Mouse (Mus musculus) neural tube, embryonic 15.5 days (tissue): ENCODE data around the gene Ep300. TPM values are rescaled to one million over a fixed set of nuclear protein-coding genes. Genes with fewer than 3 reads are reported as not detected.
A peak's percentile ranks its signal among the peaks of the same experiment; 100 is the strongest.

Source experiments
- ATAC-seq: fragments of 200-750 bp; cut with Nextera tagmentation; 2 replicates; pipeline ENCODE4 v1.8.0; 2017; ENCODE audit warnings: mild to moderate bottlenecking, moderate TSS enrichment, moderate library complexity; ENCODE audit not compliant: low FRiP score
- H3K27ac ChIP-seq: fragments of 300-500 bp; sonication (generic); replicated peaks from 2 replicates; pipeline ENCODE4 v1.5.1; 2015; ENCODE audit warnings: mild to moderate bottlenecking, inconsistent platforms
- H3K27me3 ChIP-seq: fragments of 300-500 bp; sonication (generic); replicated peaks from 2 replicates; pipeline ENCODE4 v1.6.1; 2015; ENCODE audit warnings: inconsistent platforms
- H3K36me3 ChIP-seq: fragments of 300-500 bp; sonication (generic); 2 replicates; pipeline ENCODE4 v1.6.1; 2015; ENCODE audit warnings: inconsistent platforms
- H3K4me1 ChIP-seq: fragments of 300-500 bp; sonication (generic); 2 replicates; pipeline ENCODE4 v1.6.1; 2015; ENCODE audit warnings: inconsistent platforms
- H3K4me2 ChIP-seq: fragments of 300-500 bp; sonication (generic); 2 replicates; pipeline ENCODE4 v1.6.1; 2015; ENCODE audit warnings: inconsistent platforms, mild to moderate bottlenecking, moderate library complexity
- H3K4me3 ChIP-seq: fragments of 300-500 bp; sonication (generic); replicated peaks from 2 replicates; pipeline ENCODE4 v1.5.1; 2015; ENCODE audit warnings: mild to moderate bottlenecking, inconsistent platforms
- H3K9ac ChIP-seq: fragments of 300-500 bp; sonication (generic); replicated peaks from 2 replicates; pipeline ENCODE4 v1.6.1; 2015; ENCODE audit warnings: mild to moderate bottlenecking, inconsistent platforms
- H3K9me3 ChIP-seq: fragments of 300-500 bp; sonication (generic); replicated peaks from 2 replicates; pipeline ENCODE4 v1.6.1; 2016; ENCODE audit warnings: inconsistent platforms
- WGBS: fragments of 180-500 bp; shearing (Covaris S2); methylation state at CpG from one replicate; pipeline ENCODE4 v1.1.7; 2015; ENCODE audit warnings: mixed read lengths; 5-methylcytosine and 5-hydroxymethylcytosine counted together
- polyA plus RNA-seq: library from polyadenylated mRNA; unstranded; fragments of >200 nt; fragmentation: Nextera tagmentation; extraction: Ambion mirVana; gene quantifications from 2 replicates; pipeline ENCODE4 v1.2.1, GENCODE M21; 2015

Ep300 gene
- 20.0 and 23.6 TPM in 2 replicates for polyA plus RNA-seq

DNA sequence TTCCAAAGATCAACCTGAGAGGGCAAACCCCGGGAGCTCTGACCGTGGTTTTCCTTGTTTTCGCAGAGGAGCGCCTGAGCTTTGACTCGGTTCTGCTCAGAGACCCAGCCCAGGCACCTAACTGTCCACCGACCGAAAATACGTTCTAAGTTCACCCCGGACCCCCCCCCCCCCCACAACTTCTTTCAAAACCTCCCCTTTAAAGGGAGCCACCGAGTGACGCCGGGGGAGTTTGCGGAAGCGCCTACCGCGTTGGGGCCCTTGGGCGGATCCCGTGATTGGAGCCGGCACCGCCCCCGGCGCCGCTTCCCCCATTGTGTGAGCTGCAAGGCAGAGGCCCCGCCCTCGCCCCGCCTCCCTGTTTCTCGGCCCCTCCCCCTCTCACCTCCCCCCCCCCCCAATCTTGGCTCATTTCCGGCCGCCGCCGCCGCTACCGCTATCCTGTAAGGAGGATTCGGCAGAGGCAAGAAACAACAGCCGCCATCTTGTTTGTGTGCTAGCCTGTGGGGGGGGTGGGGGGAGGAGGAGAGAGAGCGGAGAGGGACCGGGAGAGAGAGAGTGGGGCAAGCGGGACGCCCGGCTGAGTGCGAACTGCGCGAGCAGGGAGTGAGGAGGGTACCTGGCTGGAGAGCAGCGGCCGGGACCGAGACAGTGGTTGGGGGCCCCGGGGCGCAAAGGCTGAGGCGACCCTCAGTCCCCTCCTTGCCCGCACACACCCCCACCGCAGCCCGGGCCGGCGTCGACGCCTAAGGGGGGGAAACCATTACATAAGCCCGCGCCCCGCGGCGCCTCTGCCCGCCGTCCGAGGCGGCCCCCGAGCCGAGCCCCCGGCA lies at the start of gene Ep300:
TSS of gene Ep300 (plus strand) at position 439 of the 833 bp plus-strand sequence.
- H3K9me3 ChIP-seq, result no peaks in the 10 kb centered on the region
- peak; percentile 93 for ATAC-seq
- H3K4me3 ChIP-seq, result peak within 1 kb of the TSS; percentile 69
- peak within 1 kb of the TSS; percentile 95 for H3K9ac ChIP-seq
- peaks cover 30% of the 10 kb centered on the region for H3K4me1 ChIP-seq
- H3K27ac ChIP-seq, result peak within 1 kb of the TSS; percentile 100
- WGBS, result under 1% methylated on average over 57 of the region's 68 CpGs
- H3K27me3 ChIP-seq, result no peaks in the 10 kb centered on the region
- 0 out of 2 replicates have a peak, but pooled peaks cover 2% of the 10 kb centered on the region for H3K36me3 ChIP-seq
- H3K4me2 ChIP-seq, result peak within 1 kb of the TSS; percentile 85

DNA sequence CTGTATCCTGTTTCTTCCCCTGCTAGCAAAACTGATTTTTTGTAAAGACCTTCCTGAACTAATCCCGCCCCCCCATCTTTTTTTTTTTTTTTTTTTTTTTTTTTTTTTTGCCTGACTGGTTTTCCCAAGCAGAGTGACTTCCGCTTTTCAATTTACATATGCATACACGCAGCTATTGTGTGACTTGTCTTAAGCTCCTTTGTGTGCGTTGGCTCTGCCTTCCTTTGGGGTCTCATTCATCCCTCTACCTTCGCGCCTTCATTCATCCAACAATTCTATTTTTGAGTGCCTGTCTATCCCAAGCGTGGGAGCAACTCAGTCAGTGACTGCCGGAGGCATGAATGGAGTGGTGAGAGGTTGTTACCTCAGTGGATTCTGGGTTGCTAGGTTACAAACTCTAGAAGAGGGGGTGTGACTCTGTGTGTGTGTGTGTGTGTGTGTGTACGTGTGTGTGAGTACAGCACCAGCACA lies 49.2 kb upstream of the Ep300 start:
- H3K27ac ChIP-seq, result no peak overlapping the region
- no peak overlapping the region for H3K9ac ChIP-seq
- no peak overlapping the region for H3K4me3 ChIP-seq
- H3K4me2 ChIP-seq, result 0 out of 2 replicates have a peak overlapping the region, but pooled peaks have one; percentile 6
- H3K36me3 ChIP-seq, result no peaks in the 10 kb centered on the region
- ATAC-seq, result no peak
- no peaks in the 10 kb centered on the region for H3K9me3 ChIP-seq
- no peaks in the 10 kb centered on the region for H3K4me1 ChIP-seq
- 20% methylated on average over 9 of the region's 9 CpGs for WGBS
- no peaks in the 10 kb centered on the region for H3K27me3 ChIP-seq

DNA sequence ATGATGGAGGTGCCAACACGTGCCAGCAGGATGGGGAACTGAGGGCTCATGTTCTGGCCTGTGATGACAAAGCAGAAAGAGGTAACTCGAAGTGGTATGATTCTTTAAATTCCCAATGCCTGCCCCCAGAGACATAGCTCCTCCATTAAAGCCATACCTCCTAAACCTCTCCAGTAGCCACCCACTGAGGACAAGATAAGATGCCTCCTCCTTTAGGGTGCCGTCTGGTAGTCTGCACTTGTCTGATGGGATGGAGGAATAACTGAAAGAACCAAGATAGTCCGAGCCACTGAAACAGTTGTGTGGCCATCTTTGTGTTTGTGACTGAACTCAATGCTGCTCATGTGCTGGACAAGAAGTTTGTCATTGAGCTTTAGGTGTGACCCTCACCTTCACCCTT lies 47.0 kb upstream of the Ep300 start:
- Histone ChIP-seq H3K4me1 (no peaks in the 10 kb centered on the region), H3K36me3 (no peaks in the 10 kb centered on the region), H3K27ac (no peak overlapping the region), H3K4me2 (no peak overlapping the region), H3K9ac (no peak overlapping the region), H3K4me3 (no peak overlapping the region), H3K9me3 (no peaks in the 10 kb centered on the region), H3K27me3 (no peaks in the 10 kb centered on the region)
- ATAC-seq, result no peak
- WGBS, result 82% methylated on average over 4 of the region's 4 CpGs

DNA sequence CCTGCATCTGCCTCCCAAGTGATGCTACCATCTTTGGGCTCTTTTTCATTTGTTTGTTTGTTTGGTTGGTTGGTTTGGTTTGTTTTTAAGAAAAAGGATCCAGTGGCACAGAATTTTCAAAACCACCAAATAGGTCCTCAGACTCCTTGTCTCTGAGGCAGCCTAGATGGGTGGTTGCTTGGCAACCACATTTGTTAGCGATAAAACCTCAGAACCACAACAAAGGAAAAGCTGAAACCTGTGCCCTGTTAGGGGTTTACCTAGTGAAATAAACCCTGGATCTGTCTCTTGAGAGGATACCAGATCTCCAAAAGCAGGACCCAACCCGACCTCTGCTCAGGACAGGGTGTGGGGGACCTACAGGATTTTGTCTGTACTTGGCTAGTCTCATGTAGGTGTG lies 45.6 kb upstream of the Ep300 start:
- no peaks in the 10 kb centered on the region for H3K27me3 ChIP-seq
- H3K36me3 ChIP-seq, result no peaks in the 10 kb centered on the region
- ATAC-seq, result no peak
- H3K4me3 ChIP-seq, result no peak overlapping the region
- H3K4me2 ChIP-seq, result no peak overlapping the region
- 70% methylated on average over 2 of the region's 2 CpGs for WGBS
- H3K4me1 ChIP-seq, result no peaks in the 10 kb centered on the region
- no peak overlapping the region for H3K27ac ChIP-seq
- H3K9me3 ChIP-seq, result no peaks in the 10 kb centered on the region
- H3K9ac ChIP-seq, result no peak overlapping the region

DNA sequence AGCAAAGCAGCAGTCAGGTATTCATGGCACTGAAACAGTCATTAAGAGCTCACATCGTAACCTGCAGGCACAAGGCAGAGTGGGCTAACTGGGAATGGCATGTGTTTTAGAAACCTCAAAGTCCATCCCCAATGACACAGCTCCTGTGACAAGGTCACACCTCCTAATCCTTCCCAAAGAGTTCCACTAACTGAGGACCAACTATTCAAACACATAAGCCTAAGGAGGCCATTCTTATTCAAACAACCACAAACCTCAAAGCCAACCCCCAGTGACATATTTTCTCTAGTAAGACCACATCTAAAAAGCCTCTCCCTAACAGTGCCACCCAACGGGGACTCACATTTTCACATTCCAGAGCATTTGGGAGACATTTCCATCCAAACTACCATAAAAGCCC lies 40.2 kb upstream of the Ep300 start:
- no peak overlapping the region for H3K4me3 ChIP-seq
- H3K9me3 ChIP-seq, result no peaks in the 10 kb centered on the region
- no peak overlapping the region for H3K9ac ChIP-seq
- no peak overlapping the region for H3K4me2 ChIP-seq
- whole genome bisulfite sequencing, result 86% methylated on average over 2 of the region's 2 CpGs
- H3K4me1 ChIP-seq, result no peaks in the 10 kb centered on the region
- H3K27me3 ChIP-seq, result no peaks in the 10 kb centered on the region
- ATAC-seq, result no peak
- no peak overlapping the region for H3K27ac ChIP-seq
- no peaks in the 10 kb centered on the region for H3K36me3 ChIP-seq

DNA sequence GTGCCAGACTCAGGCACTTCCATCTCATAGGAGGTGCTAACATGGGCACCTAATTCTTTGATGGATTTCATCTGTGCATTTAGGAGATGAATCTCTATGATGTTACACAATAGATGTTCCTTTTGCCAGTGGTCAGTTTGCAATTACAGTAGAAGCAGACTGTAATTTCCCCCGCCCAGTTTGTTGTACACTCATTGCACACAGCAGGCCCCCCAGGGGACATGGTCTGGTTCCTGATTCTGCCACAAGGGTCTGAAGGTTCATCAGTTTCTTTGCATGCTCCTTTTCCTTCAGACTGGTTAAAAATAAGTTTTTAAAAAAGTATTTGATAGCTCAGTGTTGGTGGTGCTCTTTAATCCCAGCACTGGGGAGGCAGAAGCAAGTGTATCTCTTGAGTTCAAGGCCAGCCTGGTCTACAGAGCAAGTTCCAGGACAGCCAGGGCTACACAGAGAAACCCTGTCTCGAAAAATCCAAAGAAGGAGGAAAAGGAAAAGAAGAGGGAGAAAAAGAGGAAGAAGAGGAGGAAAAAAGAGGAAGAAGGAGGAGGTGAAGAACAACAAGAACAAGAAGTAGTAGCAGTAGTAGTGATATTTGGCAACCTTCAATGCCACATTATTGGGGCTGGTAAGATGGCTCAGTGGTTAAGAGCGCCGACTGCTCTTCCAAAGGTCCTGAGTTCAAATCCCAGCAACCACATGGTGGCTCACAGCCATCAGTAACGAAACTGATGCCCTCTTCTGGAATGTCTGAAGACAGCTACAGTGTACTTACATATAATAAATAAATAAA lies 39.6 kb upstream of the Ep300 start:
- ATAC-seq, result no peak
- Histone ChIP-seq H3K36me3 (no peaks in the 10 kb centered on the region), H3K9ac (no peak overlapping the region), H3K4me3 (no peak overlapping the region), H3K27ac (no peak overlapping the region), H3K4me1 (no peaks in the 10 kb centered on the region), H3K9me3 (no peaks in the 10 kb centered on the region), H3K27me3 (no peaks in the 10 kb centered on the region), H3K4me2 (no peak overlapping the region)
- 83% methylated on average over 5 of the region's 5 CpGs for WGBS

DNA sequence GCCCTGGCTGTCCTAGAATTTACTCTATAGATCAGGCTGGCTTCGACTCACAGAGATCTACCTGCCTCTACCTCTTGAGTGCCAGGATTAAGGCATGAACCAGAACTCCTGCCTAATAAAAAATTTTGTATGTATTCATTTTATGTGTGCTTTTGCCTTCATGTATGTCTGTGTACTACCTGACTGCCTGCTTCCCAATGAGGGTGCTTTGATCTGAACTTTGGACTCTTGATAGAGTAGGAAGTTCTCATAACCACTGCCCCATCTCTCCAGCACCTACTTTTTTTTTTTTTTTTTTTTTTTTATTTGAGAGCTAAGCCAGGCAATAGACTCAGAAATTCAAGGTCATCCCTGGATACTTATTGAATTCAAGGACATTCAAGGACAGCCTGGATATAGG lies 31.7 kb upstream of the Ep300 start:
- ATAC-seq, result no peak
- Histone ChIP-seq H3K27ac (no peak overlapping the region), H3K9ac (no peak overlapping the region), H3K4me2 (no peak overlapping the region), H3K36me3 (no peaks in the 10 kb centered on the region), H3K4me1 (no peaks in the 10 kb centered on the region), H3K9me3 (no peaks in the 10 kb centered on the region), H3K27me3 (no peaks in the 10 kb centered on the region), H3K4me3 (no peak overlapping the region)
- whole genome bisulfite sequencing, result 86% methylated on average over 1 of the region's 1 CpGs

DNA sequence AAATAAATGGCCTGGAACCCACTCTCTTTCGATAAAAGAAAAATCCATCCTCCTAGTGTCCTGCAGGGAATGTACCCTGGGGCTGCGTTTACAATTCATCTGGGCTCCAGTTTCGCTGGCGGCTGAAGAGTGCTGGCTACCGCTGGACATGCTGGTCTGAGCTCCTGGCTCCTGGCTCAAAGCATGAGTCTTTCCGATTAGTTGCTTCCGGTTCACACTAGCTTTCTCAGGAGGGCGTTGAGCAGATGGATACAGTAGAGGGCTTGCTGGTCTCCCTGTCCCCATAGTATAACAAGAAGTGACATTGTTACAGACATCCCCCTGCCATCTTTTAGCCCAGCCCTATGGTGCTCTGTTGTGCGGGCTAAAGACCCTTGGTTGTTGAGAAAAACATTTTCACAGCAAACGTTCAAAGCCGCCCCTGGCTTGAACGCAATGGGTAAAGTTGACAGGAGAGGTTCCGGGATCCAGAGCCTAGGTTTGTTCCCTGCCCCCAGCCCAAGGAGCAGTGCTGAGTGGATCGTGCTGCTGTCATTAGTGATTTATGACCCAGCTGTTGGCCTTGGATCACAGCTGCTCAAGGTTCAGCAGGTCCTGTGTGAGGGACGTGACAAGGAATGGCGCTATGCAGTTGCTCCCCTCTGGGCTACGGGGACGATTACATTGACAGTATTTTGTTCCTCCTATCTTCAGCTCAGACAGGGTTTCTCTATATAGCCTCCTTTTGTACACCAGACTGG lies 30.4 kb upstream of the Ep300 start:
- H3K36me3 ChIP-seq, result no peaks in the 10 kb centered on the region
- 56% methylated on average over 18 of the region's 18 CpGs for WGBS

DNA sequence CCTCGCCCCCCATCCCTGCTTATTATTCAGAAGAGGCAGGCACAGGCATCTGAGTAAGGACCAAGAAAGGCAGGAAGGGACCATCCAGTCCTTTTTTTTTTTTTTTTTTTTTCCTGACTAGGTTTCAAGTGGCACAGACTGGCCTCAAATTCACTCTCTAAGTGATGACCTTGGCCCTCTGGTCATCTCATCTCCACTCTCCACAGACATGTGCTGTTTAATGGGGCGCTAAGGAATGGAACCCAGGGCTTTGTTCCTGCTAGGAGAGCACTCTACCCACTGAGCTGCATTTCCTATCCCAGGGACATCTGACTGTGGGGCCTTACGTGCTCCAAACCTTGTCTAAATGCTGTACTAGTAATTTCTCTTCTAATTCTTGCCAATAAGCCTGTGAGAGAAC lies 29.2 kb upstream of the Ep300 start:
- no peak for ATAC-seq
- 71% methylated on average over 3 of the region's 3 CpGs for WGBS
- H3K9ac ChIP-seq, result no peak overlapping the region

More for the DNA sequence above, 30.4 kb upstream of the Ep300 start:
- no peak for ATAC-seq
- peak overlapping the region; percentile 9; the same call in 1 of the 2 replicates for H3K4me2 ChIP-seq
- H3K4me1 ChIP-seq, result no peaks in the 10 kb centered on the region
- no peak overlapping the region for H3K4me3 ChIP-seq
- no peaks in the 10 kb centered on the region for H3K27me3 ChIP-seq
- no peaks in the 10 kb centered on the region for H3K9me3 ChIP-seq
- H3K27ac ChIP-seq, result no peak overlapping the region
- H3K9ac ChIP-seq, result no peak overlapping the region

DNA sequence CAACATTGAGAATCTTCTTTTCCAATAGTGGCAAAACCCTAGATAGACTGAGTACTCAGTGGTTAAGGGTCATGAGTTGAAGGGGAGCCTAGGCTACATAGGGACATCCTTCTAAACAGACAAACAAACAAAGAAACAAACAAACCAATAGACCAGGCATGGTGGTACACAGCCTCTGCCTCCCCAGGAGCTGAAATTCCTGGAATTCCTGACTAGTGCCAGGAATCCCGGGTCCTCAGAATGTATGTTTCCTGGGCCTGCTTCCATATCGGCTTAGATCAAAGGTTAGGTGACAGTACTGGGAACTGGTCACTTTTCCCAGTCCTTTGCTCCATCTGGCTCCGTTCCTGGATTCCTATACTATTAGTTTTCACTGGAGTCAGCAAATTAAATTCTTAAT lies 23.6 kb upstream of the Ep300 start:
- 60% methylated on average over 3 of the region's 3 CpGs for WGBS
- no peak overlapping the region for H3K4me2 ChIP-seq

More for the DNA sequence above, 29.2 kb upstream of the Ep300 start:
- Histone ChIP-seq H3K4me3 (no peak overlapping the region), H3K9me3 (no peaks in the 10 kb centered on the region), H3K27ac (no peak overlapping the region), H3K36me3 (no peaks in the 10 kb centered on the region), H3K4me2 (no peak overlapping the region), H3K4me1 (no peaks in the 10 kb centered on the region), H3K27me3 (no peaks in the 10 kb centered on the region)

DNA sequence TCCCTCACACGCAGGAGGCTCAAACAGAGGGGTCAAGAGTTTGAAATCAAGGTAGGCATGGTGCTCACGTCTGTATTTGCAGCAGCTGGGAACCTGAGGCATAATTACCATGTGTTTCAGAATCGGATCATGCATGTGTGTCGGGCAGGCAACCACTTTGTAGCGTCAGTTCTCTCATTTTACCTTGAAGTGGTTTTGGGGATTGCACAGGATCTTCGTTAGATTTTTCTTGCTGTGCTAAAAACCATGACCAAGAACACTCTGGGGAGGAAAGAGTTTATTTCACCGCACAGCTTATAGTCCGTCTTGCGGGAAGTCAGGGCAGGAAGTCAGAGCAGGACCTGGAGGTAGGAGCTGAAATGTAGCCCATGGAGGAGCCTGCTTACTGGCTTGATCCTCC lies 23.2 kb upstream of the Ep300 start:
- H3K36me3 ChIP-seq, result no peaks in the 10 kb centered on the region
- no peak for ATAC-seq
- WGBS, result 70% methylated on average over 9 of the region's 9 CpGs
- H3K4me2 ChIP-seq, result no peak overlapping the region
- no peak overlapping the region for H3K9ac ChIP-seq
- H3K27me3 ChIP-seq, result no peaks in the 10 kb centered on the region
- H3K4me1 ChIP-seq, result no peaks in the 10 kb centered on the region
- H3K27ac ChIP-seq, result no peak overlapping the region
- H3K4me3 ChIP-seq, result no peak overlapping the region
- no peaks in the 10 kb centered on the region for H3K9me3 ChIP-seq

More for the DNA sequence above, 23.6 kb upstream of the Ep300 start:
- Histone ChIP-seq H3K27me3 (no peaks in the 10 kb centered on the region), H3K36me3 (no peaks in the 10 kb centered on the region), H3K4me3 (no peak overlapping the region), H3K9me3 (no peaks in the 10 kb centered on the region), H3K9ac (no peak overlapping the region), H3K4me1 (no peaks in the 10 kb centered on the region), H3K27ac (no peak overlapping the region)
- no peak for ATAC-seq
